In the genomic region with DNA sequence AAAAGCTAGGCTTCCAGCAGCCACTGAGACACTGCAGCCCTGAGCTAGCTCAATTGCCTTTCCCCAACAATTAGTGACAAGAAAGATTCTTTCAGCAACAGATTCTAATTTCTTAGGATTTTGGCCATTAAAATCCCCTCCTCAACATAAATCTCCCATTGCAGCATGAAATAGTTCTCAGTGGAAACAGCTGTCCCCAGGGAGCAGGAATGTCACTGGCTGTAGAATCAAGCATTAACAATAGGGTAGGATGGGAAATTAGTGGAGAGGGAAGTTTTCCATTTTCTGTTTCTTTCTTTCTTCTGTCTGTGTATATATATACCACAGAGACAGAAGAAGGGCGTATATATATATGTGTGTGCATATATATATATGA, we compare ENCODE assay signal across 9 mouse cellular contexts. TPM values are rescaled to one million over a fixed set of nuclear protein-coding genes. Genes with fewer than 3 reads are reported as not detected.
DNase-seq lines count a peak whose midpoint lies in the region; ATAC-seq and TF ChIP-seq lines count a peak whose summit lies in the region.
"Had no signal": no experiment of that assay in that cellular context is flagged by ENCODE, and none has a peak within 500 bp of the region (broad histone marks: within the 10 kb centered on the region; RNA-seq: fewer than 3 reads in every experiment).

No protein-coding gene starts in this region.

- 22% methylated on average over 1 of the region's 1 CpGs for WGBS in heart, adult 2 months
- 65% methylated on average over 1 of the region's 1 CpGs for WGBS in liver, embryonic 13.5 days (ENCODE audit: insufficient replicate concordance)
- WGBS in liver, embryonic 12.5 days (ENCODE audit: insufficient replicate concordance) = 70% methylated on average over 1 of the region's 1 CpGs

- H3K4me2 ChIP-seq in liver, embryonic 13.5 days = no peak overlapping the region
- H3K4me2 ChIP-seq in liver, embryonic 12.5 days = no peak overlapping the region
- peak overlapping the region; percentile 65 for H3K4me2 ChIP-seq in myocyte (ENCODE audit: low read depth)

- H3ac ChIP-seq in myocyte (ENCODE audit: control insufficient read depth, insufficient read length) = no peak overlapping the region

- no peaks in the 10 kb centered on the region for H3K79me2 ChIP-seq in heart, adult 2 months (replicated peaks; ENCODE audit: control insufficient read depth, insufficient read depth, low read length)
- no peaks in the 10 kb centered on the region for H3K79me2 ChIP-seq in myocyte (ENCODE audit: control insufficient read depth, insufficient read depth)

- peaks cover 49% of the 10 kb centered on the region for H3K4me1 ChIP-seq in heart, adult 2 months (ENCODE audit: control insufficient read depth, insufficient read depth, low read length)
- 0 out of 2 replicates have a peak, but pooled peaks cover 9% of the 10 kb centered on the region for H3K4me1 ChIP-seq in liver, embryonic 13.5 days (replicated peaks)
- H3K4me1 ChIP-seq in liver, embryonic 12.5 days = peaks cover 10% of the 10 kb centered on the region; the same call in 1 of the 2 replicates

- peak overlapping the region; percentile 98 for H3K27ac ChIP-seq in heart, adult 2 months
- H3K27ac ChIP-seq in liver, embryonic 13.5 days = peak overlapping the region; percentile 37; the same call in 1 of the 2 replicates
- H3K27ac ChIP-seq in liver, embryonic 12.5 days = no peak overlapping the region

- no peak for TF ChIP-seq EP300 in heart, adult 2 months (IDR thresholded peaks at IDR 0.05; ENCODE audit: insufficient read depth, low read depth, low read length)

- no peak for TF ChIP-seq CTCF in heart, adult 2 months (IDR thresholded peaks at IDR 0.05)

- peaks cover 58% of the 10 kb centered on the region for H3K36me3 ChIP-seq in heart, adult 2 months (ENCODE audit: control insufficient read depth, insufficient read depth, low read length)
- H3K36me3 ChIP-seq in liver, embryonic 13.5 days = no peaks in the 10 kb centered on the region
- no peaks in the 10 kb centered on the region for H3K36me3 ChIP-seq in liver, embryonic 12.5 days
- H3K36me3 ChIP-seq in myocyte (ENCODE audit: control insufficient read depth, insufficient read depth) = no peaks in the 10 kb centered on the region

- no peaks in the 10 kb centered on the region for H3K27me3 ChIP-seq in heart, adult 2 months (ENCODE audit: control insufficient read depth, insufficient read depth, low read length)
- no peaks in the 10 kb centered on the region; the same call in 1 of the 2 replicates for H3K27me3 ChIP-seq in liver, embryonic 13.5 days
- no peaks in the 10 kb centered on the region for H3K27me3 ChIP-seq in liver, embryonic 12.5 days (replicated peaks)
- H3K27me3 ChIP-seq in myocyte (ENCODE audit: control insufficient read depth, insufficient read depth, insufficient read length) = no peaks in the 10 kb centered on the region

- no peaks in the 10 kb centered on the region for H3K9me3 ChIP-seq in liver, embryonic 13.5 days (replicated peaks)
- no peaks in the 10 kb centered on the region for H3K9me3 ChIP-seq in liver, embryonic 12.5 days (replicated peaks)

- no peak for ATAC-seq in liver, embryonic 13.5 days (ENCODE audit: low read depth)
- no peak for ATAC-seq in liver, embryonic 12.5 days
- ATAC-seq in megakaryocyte progenitor cell, adult 5-6 weeks (replicated peaks; ENCODE audit: poor library complexity) = no peak

- DNase-seq in heart, adult 2 months = no peak
- DNase-seq in heart, postnatal 14 days = no peak
- DNase-seq in liver, embryonic 13.5 days = no peak
- peak; percentile 63 for DNase-seq in heart, postnatal 4 days
- no peak for DNase-seq in thymus, postnatal 4 days
- DNase-seq: cerebellum, adult 8-10 months had no signal

- H3K4me3 ChIP-seq in heart, adult 2 months = no peak overlapping the region
- no peak overlapping the region for H3K4me3 ChIP-seq in liver, embryonic 13.5 days (replicated peaks)
- no peak overlapping the region for H3K4me3 ChIP-seq in liver, embryonic 12.5 days
- H3K4me3 ChIP-seq in myocyte = no peak overlapping the region

- intact Hi-C loops in heart, adult 2 months (cut with DNase I) = loop anchor here (1.0 to 5.0 kb wide), 5 partner anchors 8 to 111 kb away; a partner anchor contains a TSS
- intact Hi-C loops in heart, postnatal 14 days (cut with DNase I) = loop anchor here (2.0 kb wide), 2 partner anchors 47 to 313 kb away; no protein-coding TSS in a partner anchor

- no peak for TF ChIP-seq POLR2A in heart, adult 2 months (IDR thresholded peaks at IDR 0.05; ENCODE audit: insufficient read depth, low read depth, low read length)
- no peak for TF ChIP-seq POLR2A in myocyte (IDR thresholded peaks at IDR 0.05; ENCODE audit: insufficient read length, low read depth)

- H3K9ac ChIP-seq in heart, adult 2 months (ENCODE audit: low read depth, low read length) = no peak overlapping the region
- H3K9ac ChIP-seq in liver, embryonic 13.5 days = no peak overlapping the region
- H3K9ac ChIP-seq in liver, embryonic 12.5 days = no peak overlapping the region

TF ChIP-seq in myocyte, 11 proteins besides CTCF, POLR2A, EP300 and RAD21:
- TF ChIP-seq POLR2AphosphoS2 (IDR thresholded peaks at IDR 0.05; ENCODE audit: insufficient read length, low read depth) (no peak), CEBPB (IDR thresholded peaks at IDR 0.05; ENCODE audit: insufficient read depth, poor library complexity, severe bottlenecking) (no peak), TCF12 (IDR thresholded peaks at IDR 0.05; ENCODE audit: insufficient read depth, poor library complexity, severe bottlenecking) (no peak), USF1 (IDR thresholded peaks at IDR 0.05; ENCODE audit: low read depth) (no peak), MYOG (IDR thresholded peaks at IDR 0.05; ENCODE audit: control insufficient read depth in 1 of 3, insufficient read depth in 1 of 3, insufficient read length in 2 of 3, low read depth in 2 of 3) (no peak), E2F4 (IDR thresholded peaks at IDR 0.05; ENCODE audit: insufficient read depth) (no peak), SRF (IDR thresholded peaks at IDR 0.05; ENCODE audit: control insufficient read depth, insufficient read length, low read depth) (no peak), TCF3 (IDR thresholded peaks at IDR 0.05; ENCODE audit: insufficient read length, low read depth) (no peak), REST (IDR thresholded peaks at IDR 0.05; ENCODE audit: insufficient read depth, insufficient read length) (no peak), MAX (IDR thresholded peaks at IDR 0.05; ENCODE audit: low read depth) (no peak), MYOD1 (IDR thresholded peaks at IDR 0.05; ENCODE audit: control insufficient read depth in 1 of 3, insufficient read length in 2 of 3, low read depth in 2 of 3) (no peak)

RNA-seq across cellular contexts. Expression of a gene that starts 53.2 kb away (rescaled TPM):
- 10 to 100 TPM in 1 of 2 experiments, 1 to 10 TPM in 1; 9.7 to 14.4 TPM for total RNA-seq in heart, adult 2 months (2021)
- polyA plus RNA-seq in heart, adult 2 months (2012; rRNA removed) = 5.0 and 7.8 TPM in 2 replicates
- total RNA-seq in heart, postnatal 14 days (2021) = 10 to 100 TPM; 19.7 to 21.2 TPM
- polyA plus RNA-seq in liver, embryonic 13.5 days (2015; fragmentation: Nextera tagmentation; extraction: Ambion mirVana) = 0.16 and 0.21 TPM in 2 replicates
- 0.10 and 0.17 TPM in 2 replicates for polyA plus RNA-seq in liver, embryonic 12.5 days (2016; fragmentation: Nextera tagmentation; extraction: Ambion mirVana)
- total RNA-seq in heart, postnatal 4 days (2021) = 10 to 100 TPM in 1 of 2 experiments, 1 to 10 TPM in 1; 7.2 to 10.1 TPM
- polyA plus RNA-seq in myocyte (2012; fragmentation: generic; extraction: Trizol) = 0.01 TPM
- 0.17 and 0.57 TPM in 2 replicates for total RNA-seq in megakaryocyte progenitor cell, adult 5-6 weeks (2015)
- total RNA-seq in megakaryocyte progenitor cell, adult 5-6 weeks (2017) = 0.10 and 0.29 TPM in 2 replicates

Comparison
In these comparisons a context has a peak if more than half of its experiments do, and no peak if none do; other contexts are left out.
1. RNA of a gene that starts 53.2 kb away (total RNA-seq): 19.7 to 21.2 TPM in heart, postnatal 14 days, 9.7 to 14.4 TPM in heart, adult 2 months and 7.2 to 10.1 TPM in heart, postnatal 4 days; 0.10 to 0.57 TPM in megakaryocyte progenitor cell, adult 5-6 weeks; every median in the first group is over 4 times any median in the second.